Mouse (Mus musculus) monocyte, adult 5-6 weeks (primary cell): ENCODE data around the gene Rlim. TPM values are rescaled to one million over a fixed set of nuclear protein-coding genes. Genes with fewer than 3 reads are reported as not detected.

Source experiments
- ATAC-seq: fragments of 153-309, 156-312 bp; replicated peaks from 2 replicates; pipeline ENCODE4 v1.8.0; 2017; ENCODE audit warnings: mild to moderate bottlenecking; ENCODE audit not compliant: low TSS enrichment, insufficient number of reproducible peaks, severe bottlenecking, poor library complexity, low FRiP score
- total RNA-seq: library from RNA; stranded (forward); fragments of 200-1000, 200-491, 200-594 nt; gene quantifications from 3 replicates; pipeline ENCODE4 v1.2.3, GENCODE M21; 2017

Rlim gene
- total RNA-seq = 149 to 178 TPM (median 150 TPM) in 3 replicates

GRCm38 (mm10) chrX:103981169-103981689, at the start of gene Rlim:
TSS of gene Rlim (minus strand) at chrX:103981284.
- peak; percentile 98 for ATAC-seq

- no peak for ATAC-seq
Observed at GRCm38 (mm10) chrX:104017196-104017595, 36.1 kb upstream of the Rlim start.

GRCm38 (mm10) chrX:104015048-104015447, 34.0 kb upstream of the Rlim start:
- ATAC-seq = no peak

GRCm38 (mm10) chrX:104013318-104013811, 32.3 kb upstream of the Rlim start:
- no peak for ATAC-seq

- ATAC-seq = no peak
Observed at GRCm38 (mm10) chrX:103994741-103995140, 13.7 kb upstream of the Rlim start.

- no peak for ATAC-seq
Observed at GRCm38 (mm10) chrX:103993864-103994263, 12.8 kb upstream of the Rlim start.

- no peak for ATAC-seq
Observed at GRCm38 (mm10) chrX:103991702-103992101, 10.6 kb upstream of the Rlim start.

GRCm38 (mm10) chrX:103990392-103990791, 9.3 kb upstream of the Rlim start:
- ATAC-seq = no peak

- ATAC-seq = no peak
Observed at GRCm38 (mm10) chrX:103987215-103987964, 6.3 kb upstream of the Rlim start.

- ATAC-seq = no peak
Observed at GRCm38 (mm10) chrX:103986159-103986558, 5.1 kb upstream of the Rlim start.

- ATAC-seq = no peak
Observed at GRCm38 (mm10) chrX:103984992-103985391, 3.9 kb upstream of the Rlim start.

- ATAC-seq = no peak
Observed at GRCm38 (mm10) chrX:103981806-103982205, 722 bp upstream of the Rlim start.

- ATAC-seq = peak; percentile 52
Observed at GRCm38 (mm10) chrX:103980590-103981168, 405 bp downstream of the Rlim start.

- ATAC-seq = no peak
Observed at GRCm38 (mm10) chrX:103980036-103980435, 1.0 kb downstream of the Rlim start.

GRCm38 (mm10) chrX:103939701-103940100, 41.4 kb downstream of the Rlim start:
- no peak for ATAC-seq

- ATAC-seq = no peak
Observed at GRCm38 (mm10) chrX:103937333-103937732, 43.8 kb downstream of the Rlim start.

GRCm38 (mm10) chrX:103922436-103922835, 58.6 kb downstream of the Rlim start:
- no peak for ATAC-seq

- no peak for ATAC-seq
Observed at GRCm38 (mm10) chrX:103918954-103919353, 62.1 kb downstream of the Rlim start.

- no peak for ATAC-seq
Observed at GRCm38 (mm10) chrX:103914790-103915189, 66.3 kb downstream of the Rlim start.
